Mouse (Mus musculus) limb, embryonic 13.5 days (tissue): ENCODE data around the gene Rgn. TPM values are rescaled to one million over a fixed set of nuclear protein-coding genes. Genes with fewer than 3 reads are reported as not detected.

Experiments
- ATAC-seq: fragments of 200-750 bp; cut with Nextera tagmentation; 2 replicates; pipeline ENCODE4 v1.8.0; 2017; ENCODE audit warnings: low read depth, moderate number of reproducible peaks, moderate TSS enrichment; ENCODE audit not compliant: low FRiP score
- H3K27ac ChIP-seq: fragments of 300-500 bp; sonication (generic); 2 replicates; pipeline ENCODE4 v1.5.1; 2015; ENCODE audit warnings: inconsistent platforms, mild to moderate bottlenecking, moderate library complexity
- H3K27me3 ChIP-seq: fragments of 300-500 bp; sonication (generic); 2 replicates; pipeline ENCODE4 v1.6.1; 2015; ENCODE audit warnings: mild to moderate bottlenecking, inconsistent platforms
- H3K36me3 ChIP-seq: fragments of 300-500 bp; sonication (generic); 2 replicates; pipeline ENCODE4 v1.6.1; 2015; ENCODE audit warnings: inconsistent platforms, mild to moderate bottlenecking, moderate library complexity
- H3K4me1 ChIP-seq: fragments of 300-500 bp; sonication (generic); 2 replicates; pipeline ENCODE4 v1.6.1; 2015; ENCODE audit warnings: inconsistent platforms
- H3K4me2 ChIP-seq: fragments of 300-500 bp; sonication (generic); replicated peaks from 2 replicates; pipeline ENCODE4 v1.6.1; 2015; ENCODE audit warnings: inconsistent platforms, mild to moderate bottlenecking, moderate library complexity
- H3K4me3 ChIP-seq: fragments of 300-500 bp; sonication (generic); 2 replicates; pipeline ENCODE4 v1.5.1; 2015; ENCODE audit warnings: moderate library complexity, mild to moderate bottlenecking, inconsistent platforms
- H3K9ac ChIP-seq: fragments of 300-500 bp; sonication (generic); 2 replicates; pipeline ENCODE4 v1.6.1; 2015; ENCODE audit warnings: mild to moderate bottlenecking, inconsistent platforms
- H3K9me3 ChIP-seq: fragments of 300-500 bp; sonication (generic); 2 replicates; pipeline ENCODE4 v1.6.1; 2016; ENCODE audit warnings: inconsistent platforms
- WGBS: fragments of 180-500 bp; shearing (Covaris S2); methylation state at CpG from one replicate; pipeline ENCODE4 v1.1.7; 2015; 5-methylcytosine and 5-hydroxymethylcytosine counted together
- polyA plus RNA-seq: library from polyadenylated mRNA; unstranded; fragments of >200 nt; fragmentation: Nextera tagmentation; extraction: Ambion mirVana; gene quantifications from 2 replicates; pipeline ENCODE4 v1.2.1, GENCODE M21; 2015

Gene Rgn
- polyA plus RNA-seq, 1 experiment from 2014 or later = 0.75 TPM

DNA sequence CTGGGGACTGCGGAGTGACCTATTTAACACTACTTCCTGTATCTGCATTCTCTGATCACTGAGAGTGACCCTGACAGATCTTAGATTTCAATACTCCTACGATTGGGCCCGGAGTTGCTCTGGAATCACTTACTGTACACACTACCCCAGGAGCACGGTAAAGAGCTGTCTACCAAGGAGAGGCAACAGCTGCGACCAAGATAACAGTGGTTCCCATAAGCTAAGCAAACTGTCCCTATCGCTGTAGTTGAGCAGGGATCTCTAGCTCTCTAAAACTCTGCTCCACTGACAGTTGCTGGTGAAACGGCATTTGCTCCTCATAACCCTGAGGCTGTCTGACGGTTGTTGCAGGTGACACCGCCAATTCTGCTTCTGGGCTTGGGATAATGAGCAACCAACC, 23.1 kb downstream of the Rgn start:
- no peaks in the 10 kb centered on the region for H3K36me3 ChIP-seq
- 67% methylated on average over 9 of the region's 9 CpGs for WGBS
- no peak overlapping the region for H3K27ac ChIP-seq
- H3K4me2 ChIP-seq = no peak overlapping the region
- no peak overlapping the region for H3K4me3 ChIP-seq
- no peak for ATAC-seq
- no peak overlapping the region for H3K9ac ChIP-seq
- H3K27me3 ChIP-seq = no peaks in the 10 kb centered on the region
- H3K9me3 ChIP-seq = no peaks in the 10 kb centered on the region
- no peaks in the 10 kb centered on the region for H3K4me1 ChIP-seq

DNA sequence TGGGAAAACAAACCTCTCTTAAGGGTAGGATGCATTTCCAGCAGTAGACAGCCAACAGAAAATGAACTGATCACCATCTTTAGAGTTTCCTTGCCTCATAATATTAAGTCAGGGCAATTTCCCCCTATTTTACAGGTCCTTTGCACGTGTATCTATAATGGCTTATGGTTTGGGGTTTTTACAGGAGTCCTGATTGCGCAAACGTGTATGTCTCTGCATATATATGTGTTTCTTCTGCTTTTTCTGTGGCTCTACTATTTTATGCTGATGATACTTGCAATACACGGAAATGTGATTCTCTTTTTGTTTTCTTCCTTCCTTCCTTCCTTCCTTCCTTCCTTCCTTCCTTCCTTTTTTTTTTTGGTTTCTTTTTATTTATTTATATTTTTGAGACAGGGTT, 24.3 kb downstream of the Rgn start:
- Histone ChIP-seq H3K27ac (no peak overlapping the region), H3K36me3 (no peaks in the 10 kb centered on the region), H3K4me2 (no peak overlapping the region), H3K9ac (no peak overlapping the region), H3K4me3 (no peak overlapping the region), H3K9me3 (no peaks in the 10 kb centered on the region), H3K4me1 (no peaks in the 10 kb centered on the region), H3K27me3 (no peaks in the 10 kb centered on the region)
- WGBS = 85% methylated on average over 4 of the region's 4 CpGs
- no peak for ATAC-seq

- Histone ChIP-seq H3K27me3 (no peaks in the 10 kb centered on the region), H3K4me1 (no peaks in the 10 kb centered on the region), H3K9ac (no peak overlapping the region), H3K4me3 (no peak overlapping the region), H3K4me2 (no peak overlapping the region), H3K27ac (no peak overlapping the region), H3K36me3 (no peaks in the 10 kb centered on the region), H3K9me3 (no peaks in the 10 kb centered on the region)
- 26% methylated on average over 4 of the region's 4 CpGs for WGBS
- ATAC-seq = no peak
Observed at GRCm38 (mm10) chrX:20587968-20588367, 38.4 kb downstream of the Rgn start.

DNA sequence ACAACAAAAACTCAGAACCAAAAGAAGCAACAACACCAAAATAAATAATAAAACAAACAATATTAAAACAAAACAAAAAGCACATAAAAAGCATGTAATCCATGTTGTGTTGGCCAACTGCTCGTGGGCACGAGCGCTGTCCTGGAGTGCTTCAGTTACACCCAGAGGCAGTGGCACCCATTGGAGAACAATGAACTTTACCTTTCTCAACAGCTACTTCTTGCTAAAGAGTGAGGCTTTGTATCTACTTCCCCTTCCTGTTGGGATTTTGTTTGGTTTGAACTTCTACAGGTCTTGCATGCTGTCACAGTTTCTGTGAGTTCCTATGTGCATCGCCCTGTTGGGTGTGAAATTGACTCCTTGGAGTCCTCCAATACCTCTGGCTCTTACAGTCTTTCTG, 58.9 kb downstream of the Rgn start:
- H3K4me3 ChIP-seq = no peak overlapping the region
- H3K4me1 ChIP-seq = no peaks in the 10 kb centered on the region
- H3K27ac ChIP-seq = no peak overlapping the region
- no peaks in the 10 kb centered on the region for H3K27me3 ChIP-seq
- WGBS = 86% methylated on average over 4 of the region's 4 CpGs
- H3K4me2 ChIP-seq = no peak overlapping the region
- no peaks in the 10 kb centered on the region for H3K9me3 ChIP-seq
- ATAC-seq = no peak
- H3K36me3 ChIP-seq = no peaks in the 10 kb centered on the region
- H3K9ac ChIP-seq = no peak overlapping the region

Other genes starting within 250 kb of the Rgn start
- 19.0 and 19.5 TPM in 2 replicates for gene Rp2, start 185.3 kb upstream of the Rgn start, polyA plus RNA-seq
- 6.8 and 8.0 TPM in 2 replicates for gene Jade3, start 124.1 kb upstream of the Rgn start, polyA plus RNA-seq
- 72.7 and 73.9 TPM in 2 replicates for gene Rbm10, start 67.7 kb downstream of the Rgn start, polyA plus RNA-seq
- gene Ndufb11, start 67.8 kb downstream of the Rgn start, polyA plus RNA-seq = 207 and 219 TPM in 2 replicates
- 206 and 220 TPM in 2 replicates for gene Uba1, start 108.5 kb downstream of the Rgn start, polyA plus RNA-seq
- gene Cdk16, start 138.2 kb downstream of the Rgn start, polyA plus RNA-seq = 111 and 116 TPM in 2 replicates
- 56.9 and 60.7 TPM in 2 replicates for gene Usp11, start 154.1 kb downstream of the Rgn start, polyA plus RNA-seq
- 116 and 119 TPM in 2 replicates for gene Araf, start 248.0 kb downstream of the Rgn start, polyA plus RNA-seq